Mouse (Mus musculus) small intestine, adult 2 months (tissue): ENCODE measurements at regions not wholly inside any gene's neighbourhood (a gene's known extent, or its start where the extent isn't known, plus 50 kb on each side); places are given as distances from the start of the nearest gene placed in this dataset.

Source experiments
- CTCF ChIP-seq: fragments of 200-500 bp; IDR thresholded peaks from 2 replicates; pipeline ENCODE4 v1.5.1; 2012; ENCODE audit warnings: low read depth, mild to moderate bottlenecking, control low read depth, inconsistent platforms, low read length, moderate library complexity, mixed read lengths; ENCODE audit not compliant: insufficient replicate concordance, insufficient read length; ENCODE audit errors: extremely low read depth
- POLR2A ChIP-seq: fragments of 200-500 bp; IDR thresholded peaks from 2 replicates; pipeline ENCODE4 v1.6.1; 2012; ENCODE audit warnings: low read depth, mild to moderate bottlenecking, control low read depth, inconsistent platforms, low read length, moderate library complexity

DNA sequence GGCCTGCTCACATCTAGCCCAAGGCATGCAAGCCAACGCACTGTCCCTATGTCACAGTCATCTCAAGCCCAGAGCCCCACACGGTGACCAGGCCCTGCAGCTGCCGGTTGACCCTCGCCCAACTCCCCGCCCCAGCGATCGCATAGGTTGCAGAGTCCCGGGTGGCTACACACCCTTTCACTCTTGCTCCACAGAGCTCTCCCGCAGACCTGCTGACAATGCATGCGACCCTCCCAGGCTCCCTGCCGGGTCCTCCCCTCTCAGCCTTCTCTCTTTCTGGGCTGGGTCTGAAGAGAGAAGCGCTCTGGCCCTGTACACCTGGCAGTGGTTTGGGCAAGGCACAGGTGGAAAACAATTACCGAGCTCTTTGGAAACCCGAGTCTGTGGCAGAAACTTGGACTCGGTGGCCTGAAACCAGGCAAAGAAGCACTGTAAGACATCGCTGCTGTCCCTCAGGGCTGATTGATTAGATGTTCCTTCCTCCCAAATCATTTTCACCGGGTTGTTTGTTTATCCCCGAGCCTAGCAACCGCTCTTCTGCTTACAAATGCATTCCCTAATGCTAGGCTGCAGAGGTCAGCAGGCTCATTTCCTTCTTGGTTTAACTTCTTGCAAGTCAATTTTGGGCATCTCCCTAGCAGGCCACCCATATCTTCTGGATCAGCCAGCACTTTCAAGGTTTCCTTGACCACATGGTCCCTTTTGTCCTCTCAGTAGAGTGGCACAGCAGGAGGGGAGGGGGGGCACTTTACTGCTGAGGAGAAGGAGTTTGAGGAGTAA is 219.2 kb upstream of the Tmem45b start:
- TF ChIP-seq CTCF (no peak), POLR2A (no peak)
